Mouse (Mus musculus) hindbrain, postnatal 0 days (tissue): Measurements from ENCODE around the gene Syne3. TPM values are rescaled to one million over a fixed set of nuclear protein-coding genes. Genes with fewer than 3 reads are reported as not detected.

Experiments
- ATAC-seq: fragments of 200-750 bp; cut with Nextera tagmentation; 2 replicates; pipeline ENCODE4 v1.8.0; 2017; ENCODE audit warnings: mild to moderate bottlenecking, moderate TSS enrichment, moderate library complexity
- DNase-seq: peaks from one replicate; pipeline ENCODE4 v3.0.0-alpha.2; 2015; ENCODE audit warnings: low spot score
- H3K27ac ChIP-seq: fragments of 300-500 bp; sonication (generic); 2 replicates; pipeline ENCODE4 v1.5.1; 2014; ENCODE audit warnings: mild to moderate bottlenecking
- H3K27me3 ChIP-seq: fragments of 300-500 bp; sonication (generic); 2 replicates; pipeline ENCODE4 v1.6.1; 2014; ENCODE audit warnings: low read length, mixed read lengths; ENCODE audit not compliant: insufficient read depth
- H3K36me3 ChIP-seq: fragments of 300-500 bp; sonication (generic); 2 replicates; pipeline ENCODE4 v1.6.1; 2014; ENCODE audit warnings: low read length, mixed read lengths; ENCODE audit not compliant: insufficient read depth
- H3K4me1 ChIP-seq: fragments of 300-500 bp; sonication (generic); 2 replicates; pipeline ENCODE4 v1.6.1; 2014; ENCODE audit warnings: antibody characterized with exemption, low read length, mixed read lengths; ENCODE audit not compliant: insufficient read depth
- H3K4me2 ChIP-seq: fragments of 300-500 bp; sonication (generic); 2 replicates; pipeline ENCODE4 v1.6.1; 2014; ENCODE audit warnings: low read depth, mild to moderate bottlenecking, low read length, moderate library complexity, mixed read lengths
- H3K4me3 ChIP-seq: fragments of 300-500 bp; sonication (generic); 2 replicates; pipeline ENCODE4 v1.5.1; 2014; ENCODE audit warnings: low read length
- H3K9ac ChIP-seq: fragments of 300-500 bp; sonication (generic); replicated peaks from 2 replicates; pipeline ENCODE4 v1.6.1; 2014; ENCODE audit warnings: mild to moderate bottlenecking, low read length, moderate library complexity, mixed read lengths
- H3K9me3 ChIP-seq: fragments of 300-500 bp; sonication (generic); 2 replicates; pipeline ENCODE4 v1.6.1; 2016; ENCODE audit warnings: low read length, mixed read lengths
- CTCF ChIP-seq: IDR thresholded peaks from 2 replicates; pipeline ENCODE4 v1.5.1; 2016; ENCODE audit warnings: antibody characterized with exemption, control low read depth, low read depth
- WGBS: fragments of 180-500 bp; shearing (Covaris S2); extraction: QIAGEN DNeasy Blood & Tissue Kit; methylation state at CpG from one replicate; pipeline ENCODE4 v1.1.7; 2014; 5-methylcytosine and 5-hydroxymethylcytosine counted together
- polyA plus RNA-seq: library from polyadenylated mRNA; unstranded; fragments of >200 nt; fragmentation: Nextera tagmentation; extraction: Ambion mirVana; gene quantifications from 2 replicates; pipeline ENCODE4 v1.2.1, GENCODE M21; 2015
- total RNA-seq: library from RNA; depleted of rRNA; stranded (reverse); fragments of >200 nt; gene quantifications from 2 replicates; pipeline ENCODE4 v1.2.3, GENCODE M21; 2014

Syne3 gene
- total and polyA plus RNA-seq, 2 experiments from 2014 or later: 0.98 to 1.4 TPM

DNA sequence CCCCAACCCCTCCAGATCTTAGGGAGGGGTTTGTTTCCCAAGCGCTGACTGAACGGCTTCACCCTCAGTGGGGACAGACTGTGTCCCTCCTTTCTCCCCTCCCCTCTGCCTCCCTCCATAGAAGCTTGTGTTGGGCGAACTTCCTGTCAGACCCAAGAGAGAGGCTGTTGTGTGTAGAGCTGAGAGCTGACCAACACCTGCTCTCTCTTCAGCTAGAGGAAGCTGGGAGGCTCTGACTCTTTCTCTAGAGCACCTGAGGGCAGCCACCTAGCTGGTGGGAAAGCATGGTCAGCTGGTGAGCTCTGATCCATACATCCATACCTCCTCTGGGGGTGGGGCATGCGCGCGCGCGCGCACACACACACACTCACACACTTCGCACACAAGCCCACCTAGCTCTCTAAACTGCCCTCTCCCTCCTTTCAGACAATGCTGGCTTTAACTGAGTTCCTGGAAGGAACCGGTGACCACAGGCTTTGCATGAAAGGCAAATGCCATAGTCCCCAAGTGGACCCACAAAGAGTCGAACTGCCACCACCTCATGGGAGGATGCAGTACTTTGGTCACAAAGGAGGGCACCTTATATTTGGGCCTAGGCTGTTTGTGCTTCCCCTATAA is 14.2 kb downstream of the Syne3 start:
- 86% methylated on average over 12 of the region's 12 CpGs for WGBS
- TF ChIP-seq CTCF: no peak

DNA sequence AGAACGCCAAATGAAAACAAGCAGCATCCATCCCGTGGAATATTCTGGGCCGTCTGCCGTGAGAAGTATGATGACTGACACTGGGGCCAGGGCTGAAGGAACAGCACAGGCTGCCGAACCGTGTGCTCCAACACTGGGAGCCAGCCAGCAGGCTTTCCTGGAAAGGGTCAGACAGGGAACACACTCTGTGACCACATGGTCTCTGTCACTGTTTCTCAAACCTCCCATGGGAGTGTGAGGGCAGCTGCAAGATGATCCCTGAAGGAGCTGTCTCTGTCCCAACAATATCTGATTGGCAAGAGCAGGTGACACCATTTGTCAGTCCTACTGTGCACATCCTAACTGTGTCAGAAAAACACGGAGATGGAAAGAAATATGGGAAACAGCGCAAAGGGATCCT is 16.8 kb downstream of the Syne3 start:
- DNase-seq (no peak), ATAC-seq (no peak)
- Histone ChIP-seq H3K9me3 (no peaks in the 10 kb centered on the region), H3K27ac (no peak overlapping the region), H3K9ac (no peak overlapping the region), H3K4me2 (no peak overlapping the region), H3K27me3 (no peaks in the 10 kb centered on the region), H3K4me1 (no peaks in the 10 kb centered on the region), H3K36me3 (no peaks in the 10 kb centered on the region), H3K4me3 (no peak overlapping the region)
- WGBS: 63% methylated on average over 8 of the region's 8 CpGs
- TF ChIP-seq CTCF: no peak

More for the DNA sequence above, 14.2 kb downstream of the Syne3 start:
- H3K4me3 ChIP-seq: no peak overlapping the region
- no peak overlapping the region for H3K27ac ChIP-seq
- H3K36me3 ChIP-seq: no peaks in the 10 kb centered on the region
- H3K9me3 ChIP-seq: no peaks in the 10 kb centered on the region
- ATAC-seq (no peak), DNase-seq (no peak)
- H3K9ac ChIP-seq: no peak overlapping the region
- H3K27me3 ChIP-seq: no peaks in the 10 kb centered on the region
- H3K4me2 ChIP-seq: no peak overlapping the region
- no peaks in the 10 kb centered on the region for H3K4me1 ChIP-seq

DNA sequence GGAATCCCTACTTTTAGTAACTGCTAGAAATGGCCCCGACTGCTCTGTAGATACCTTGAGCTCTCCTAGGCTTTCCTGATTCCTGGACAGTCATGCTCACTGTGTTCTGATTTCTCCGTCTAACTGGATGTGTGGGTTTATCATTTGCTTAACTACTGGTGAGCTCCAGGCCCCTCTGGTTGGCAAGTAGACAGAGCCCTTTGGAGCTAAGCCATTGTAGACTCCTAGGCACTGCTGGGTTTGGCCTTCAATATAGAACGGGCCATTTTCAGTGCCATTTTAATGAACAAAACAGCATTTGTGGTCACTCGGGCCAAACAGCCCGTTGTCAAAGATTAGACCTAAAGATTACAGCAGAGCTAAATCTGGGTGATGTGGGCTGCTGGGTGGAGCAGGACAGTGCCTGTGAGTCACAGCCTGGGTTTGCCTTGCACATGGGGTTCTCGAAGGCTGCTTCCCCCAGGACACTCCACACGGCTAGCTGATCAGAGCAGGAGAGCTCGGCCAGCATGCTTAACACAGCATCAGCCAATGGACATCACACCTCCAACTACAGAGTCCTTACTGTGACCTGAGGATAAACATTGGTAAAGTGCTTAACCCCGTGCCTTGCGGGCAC is 17.4 kb downstream of the Syne3 start:
- H3K4me2 ChIP-seq: no peak overlapping the region
- WGBS: 76% methylated on average over 10 of the region's 10 CpGs
- H3K27ac ChIP-seq: no peak overlapping the region
- H3K36me3 ChIP-seq: no peaks in the 10 kb centered on the region
- no peak for DNase-seq
- H3K9me3 ChIP-seq: no peaks in the 10 kb centered on the region
- no peaks in the 10 kb centered on the region for H3K27me3 ChIP-seq
- ATAC-seq: no peak
- no peak overlapping the region for H3K4me3 ChIP-seq
- H3K9ac ChIP-seq: no peak overlapping the region
- no peak for TF ChIP-seq CTCF
- H3K4me1 ChIP-seq: no peaks in the 10 kb centered on the region

DNA sequence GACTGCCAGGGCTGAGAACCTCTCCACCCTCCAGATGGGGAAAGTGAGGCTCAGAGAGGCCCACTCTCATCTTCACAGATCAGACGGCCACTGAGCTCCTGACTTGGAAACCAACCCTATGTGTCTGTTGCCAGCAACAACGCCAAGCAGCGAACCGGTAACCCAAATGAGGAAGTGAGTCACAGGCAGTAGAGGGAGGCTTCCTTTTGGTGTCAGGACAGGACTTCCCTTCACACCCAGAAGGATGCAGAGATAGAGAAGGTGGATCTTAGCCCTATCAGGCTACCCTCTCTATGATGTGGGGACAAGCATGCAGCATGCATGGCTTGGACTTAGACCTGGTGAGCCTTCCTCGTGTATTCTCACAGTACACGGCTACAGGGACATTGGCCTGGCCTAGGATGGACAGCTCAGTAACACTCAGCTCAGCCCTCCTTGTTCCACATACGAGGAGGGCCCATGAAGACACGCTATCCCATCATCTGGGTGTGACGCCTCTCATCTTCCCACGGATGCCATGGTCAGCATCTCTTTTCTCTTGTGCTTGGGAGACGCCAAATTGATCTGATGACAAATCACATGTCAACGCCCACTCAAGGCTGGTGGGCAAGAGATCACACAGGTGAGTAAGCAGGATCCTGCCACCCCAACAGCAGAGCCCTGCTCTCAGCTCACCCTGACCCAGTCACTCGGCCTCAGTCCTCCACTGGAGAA is 18.7 kb downstream of the Syne3 start:
- WGBS: 84% methylated on average over 13 of the region's 13 CpGs
- H3K9ac ChIP-seq: no peak overlapping the region
- no peak for TF ChIP-seq CTCF
- no peak overlapping the region for H3K4me2 ChIP-seq
- no peaks in the 10 kb centered on the region for H3K27me3 ChIP-seq
- H3K36me3 ChIP-seq: no peaks in the 10 kb centered on the region
- H3K27ac ChIP-seq: no peak overlapping the region
- no peaks in the 10 kb centered on the region for H3K4me1 ChIP-seq
- H3K4me3 ChIP-seq: no peak overlapping the region
- DNase-seq (no peak), ATAC-seq (no peak)
- no peaks in the 10 kb centered on the region for H3K9me3 ChIP-seq

DNA sequence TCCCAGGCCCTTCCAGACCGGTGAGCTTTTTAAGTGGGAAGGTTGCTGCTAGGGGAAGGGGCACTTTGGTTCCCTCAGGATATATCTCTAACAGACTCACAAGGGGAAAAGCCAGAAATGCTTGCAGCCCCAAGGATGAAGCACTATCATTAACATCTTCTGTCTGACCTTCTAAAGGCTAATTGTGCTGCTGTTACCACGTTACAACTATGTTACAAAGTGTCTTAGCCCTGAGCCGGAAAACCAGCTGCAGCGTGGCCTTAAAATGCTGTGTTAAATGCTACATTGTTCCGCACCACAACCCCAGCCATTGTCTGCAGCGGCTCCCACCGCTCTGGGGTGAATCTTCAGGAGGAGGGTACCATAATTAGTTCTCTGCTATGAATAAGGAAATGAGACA is 21.7 kb downstream of the Syne3 start:
- Histone ChIP-seq H3K4me2 (no peak overlapping the region), H3K27ac (no peak overlapping the region), H3K9ac (no peak overlapping the region), H3K36me3 (no peaks in the 10 kb centered on the region), H3K4me1 (no peaks in the 10 kb centered on the region), H3K27me3 (no peaks in the 10 kb centered on the region), H3K4me3 (no peak overlapping the region), H3K9me3 (no peaks in the 10 kb centered on the region)
- DNase-seq: no peak
- 45% methylated on average over 7 of the region's 7 CpGs for WGBS
- ATAC-seq: no peak
- no peak for TF ChIP-seq CTCF

DNA sequence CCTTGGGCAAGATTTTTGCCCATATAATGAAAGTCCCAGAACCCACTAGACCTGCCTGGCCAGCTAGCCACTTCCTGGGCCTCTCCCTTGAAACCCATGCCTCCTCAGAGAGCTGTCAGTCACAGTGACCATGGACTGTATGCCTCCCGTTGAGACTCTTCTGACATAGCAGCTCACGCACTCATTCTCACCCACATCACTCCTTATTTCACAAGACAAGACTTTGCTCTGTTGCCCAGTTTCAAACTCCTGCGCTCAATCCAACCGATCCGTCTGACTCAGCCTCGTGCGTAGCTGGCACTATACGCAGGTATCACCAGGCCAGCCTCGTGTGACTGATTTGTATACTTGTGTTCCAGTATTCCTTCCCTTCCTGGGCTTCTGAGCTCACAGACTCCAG is 22.8 kb downstream of the Syne3 start:
- no peaks in the 10 kb centered on the region for H3K4me1 ChIP-seq
- H3K9me3 ChIP-seq: no peaks in the 10 kb centered on the region
- 87% methylated on average over 9 of the region's 9 CpGs for WGBS
- no peak for ATAC-seq
- H3K27ac ChIP-seq: no peak overlapping the region
- no peak overlapping the region for H3K4me3 ChIP-seq
- no peaks in the 10 kb centered on the region for H3K36me3 ChIP-seq
- TF ChIP-seq CTCF: no peak
- H3K27me3 ChIP-seq: no peaks in the 10 kb centered on the region
- no peak for DNase-seq
- H3K9ac ChIP-seq: no peak overlapping the region
- H3K4me2 ChIP-seq: no peak overlapping the region

DNA sequence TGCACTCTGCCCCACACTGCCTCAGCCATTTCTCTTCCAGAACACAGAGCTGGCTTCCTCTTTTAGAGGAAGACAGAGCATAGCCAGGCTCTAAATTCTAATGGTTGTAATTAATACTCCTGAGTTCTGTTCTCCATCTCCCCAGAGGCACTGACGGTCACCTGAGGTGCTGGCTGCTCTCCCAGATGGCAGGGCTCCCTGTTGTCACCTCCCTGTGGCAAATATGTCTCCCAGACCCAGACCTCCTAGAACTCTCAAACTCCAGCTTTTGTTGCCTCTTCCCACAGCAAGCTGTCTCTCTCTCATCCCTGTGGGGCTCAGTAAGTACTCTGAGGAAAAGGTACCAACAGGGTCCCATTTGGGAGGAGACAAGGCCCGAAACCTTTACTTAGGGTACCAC is 23.6 kb downstream of the Syne3 start:
- no peak for TF ChIP-seq CTCF
- 76% methylated on average over 2 of the region's 2 CpGs for WGBS
- Histone ChIP-seq H3K4me1 (no peaks in the 10 kb centered on the region), H3K27ac (no peak overlapping the region), H3K36me3 (no peaks in the 10 kb centered on the region), H3K9ac (no peak overlapping the region), H3K9me3 (no peaks in the 10 kb centered on the region), H3K27me3 (no peaks in the 10 kb centered on the region), H3K4me3 (no peak overlapping the region), H3K4me2 (no peak overlapping the region)
- no peak for DNase-seq
- no peak for ATAC-seq
